Mouse (Mus musculus) embryonic fibroblast, embryonic 13.5 days (primary cell): ENCODE measurements around the gene Rusc1. TPM values are rescaled to one million over a fixed set of nuclear protein-coding genes. Genes with fewer than 3 reads are reported as not detected.
A peak's percentile ranks its signal among the peaks of the same experiment; 100 is the strongest.

Experiments
- H3K27ac ChIP-seq: 2 replicates; pipeline ENCODE4 v1.5.1; 2012; ENCODE audit warnings: low read length, control low read depth, inconsistent platforms; ENCODE audit not compliant: insufficient read depth
- H3K4me1 ChIP-seq: 2 replicates; pipeline ENCODE4 v1.6.1; 2011; ENCODE audit warnings: low read length; ENCODE audit not compliant: control insufficient read depth, insufficient read depth
- H3K4me3 ChIP-seq: 2 replicates; pipeline ENCODE4 v1.5.1; 2011; ENCODE audit warnings: mild to moderate bottlenecking, control low read depth, low read length; ENCODE audit not compliant: insufficient read depth
- CTCF ChIP-seq: IDR thresholded peaks from 2 replicates; pipeline ENCODE4 v1.5.1; 2011; ENCODE audit warnings: mild to moderate bottlenecking, control low read depth, low read length, moderate library complexity, borderline replicate concordance; ENCODE audit not compliant: insufficient read depth
- POLR2A ChIP-seq: IDR thresholded peaks from 2 replicates; pipeline ENCODE4 v1.6.1; 2011; ENCODE audit warnings: low read depth, mild to moderate bottlenecking, control low read depth, low read length, moderate library complexity
- polyA plus RNA-seq: library from polyadenylated mRNA; stranded (reverse); fragments of >200 nt; gene quantifications from 2 replicates; pipeline ENCODE4 v1.2.4, GENCODE M21; 2011; ENCODE audit warnings: low read depth; ENCODE audit not compliant: missing spikeins, insufficient read length

Rusc1 gene
- 15.4 and 17.8 TPM in 2 replicates for polyA plus RNA-seq

- H3K27ac ChIP-seq, result no peak within 1 kb of the TSS
- TF ChIP-seq POLR2A, result peak; percentile 92
- TF ChIP-seq CTCF, result no peak
- 0 out of 2 replicates have a peak, but pooled peaks cover under 1% of the 10 kb centered on the region for H3K4me1 ChIP-seq
- peak within 1 kb of the TSS; percentile 31 for H3K4me3 ChIP-seq
Observed at GRCm38 (mm10) chr3:89093175-89093574, at the start of gene Rusc1. Rusc1 (minus strand) TSS chr3:89093311.

GRCm38 (mm10) chr3:89136365-89136764 is 43.3 kb upstream of the Rusc1 start:
- TF ChIP-seq POLR2A, result no peak
- no peak for TF ChIP-seq CTCF
- Histone ChIP-seq H3K27ac (no peak overlapping the region), H3K4me3 (no peak overlapping the region), H3K4me1 (no peaks in the 10 kb centered on the region)

- Histone ChIP-seq H3K4me3 (no peak within 1 kb of the TSS), H3K27ac (no peak within 1 kb of the TSS), H3K4me1 (no peaks in the 10 kb centered on the region)
- TF ChIP-seq CTCF, result no peak
- no peak for TF ChIP-seq POLR2A
Observed at GRCm38 (mm10) chr3:89135958-89136357, 42.8 kb upstream of the Rusc1 start, which contains the start of gene Pklr. Pklr (plus strand) TSS chr3:89136142.

- TF ChIP-seq POLR2A, result no peak
- no peak for TF ChIP-seq CTCF
- Histone ChIP-seq H3K4me3 (no peak overlapping the region), H3K27ac (no peak overlapping the region), H3K4me1 (no peaks in the 10 kb centered on the region)
Observed at GRCm38 (mm10) chr3:89133752-89134151, 40.6 kb upstream of the Rusc1 start.

- Histone ChIP-seq H3K4me3 (no peak overlapping the region), H3K4me1 (no peaks in the 10 kb centered on the region), H3K27ac (no peak overlapping the region)
- no peak for TF ChIP-seq CTCF
- no peak for TF ChIP-seq POLR2A
Observed at GRCm38 (mm10) chr3:89133063-89133450, 39.9 kb upstream of the Rusc1 start.

- Histone ChIP-seq H3K27ac (no peak overlapping the region), H3K4me1 (no peaks in the 10 kb centered on the region), H3K4me3 (no peak overlapping the region)
- TF ChIP-seq CTCF (no peak), POLR2A (no peak)
Observed at GRCm38 (mm10) chr3:89132285-89133062, 39.4 kb upstream of the Rusc1 start.

- H3K27ac ChIP-seq, result no peak overlapping the region
- no peak for TF ChIP-seq CTCF
Observed at GRCm38 (mm10) chr3:89131816-89132215, 38.7 kb upstream of the Rusc1 start.

GRCm38 (mm10) chr3:89129908-89130307 is 36.8 kb upstream of the Rusc1 start:
- Histone ChIP-seq H3K27ac (no peak overlapping the region), H3K4me1 (no peaks in the 10 kb centered on the region), H3K4me3 (no peak overlapping the region)
- TF ChIP-seq POLR2A (no peak), CTCF (no peak)

More at GRCm38 (mm10) chr3:89131816-89132215, 38.7 kb upstream of the Rusc1 start:
- Histone ChIP-seq H3K4me3 (no peak overlapping the region), H3K4me1 (no peaks in the 10 kb centered on the region)

- Histone ChIP-seq H3K4me1 (peaks cover 9% of the 10 kb centered on the region; the same call in 1 of the 2 replicates), H3K27ac (no peak overlapping the region), H3K4me3 (no peak overlapping the region)
- TF ChIP-seq CTCF (no peak), POLR2A (no peak)
Observed at GRCm38 (mm10) chr3:89125981-89126380, 32.9 kb upstream of the Rusc1 start.

- no peak overlapping the region for H3K27ac ChIP-seq
- TF ChIP-seq POLR2A (no peak), CTCF (no peak)
- peaks cover 9% of the 10 kb centered on the region; the same call in 1 of the 2 replicates for H3K4me1 ChIP-seq
- H3K4me3 ChIP-seq, result no peak overlapping the region
Observed at GRCm38 (mm10) chr3:89124241-89124640, 31.1 kb upstream of the Rusc1 start.
